Mouse (Mus musculus) large intestine, adult 2 months (tissue): Measurements from ENCODE around the gene Mboat1. TPM values are rescaled to one million over a fixed set of nuclear protein-coding genes. Genes with fewer than 3 reads are reported as not detected.

Source experiments
- polyA plus RNA-seq: library from polyadenylated mRNA; depleted of rRNA; stranded (reverse); fragments of >200 nt; gene quantifications from 2 replicates; pipeline ENCODE4 v1.2.3, GENCODE M21; 2012; rRNA removed

Gene Mboat1
- polyA plus RNA-seq, 1 experiment = 13.9 TPM

Other genes starting within 250 kb of the Mboat1 start
- 5.3 and 7.2 TPM in 2 replicates for gene E2f3, start 150.4 kb upstream of the Mboat1 start, polyA plus RNA-seq
- gene Agtr1a, start 200.0 kb downstream of the Mboat1 start, polyA plus RNA-seq = 2.2 and 4.3 TPM in 2 replicates